Mouse (Mus musculus): ENCODE data around the gene Stip1. TPM values are rescaled to one million over a fixed set of nuclear protein-coding genes. Genes with fewer than 3 reads are reported as not detected.
A peak's percentile ranks its signal among the peaks of the same experiment; 100 is the strongest.

The Stip1 gene
- total and polyA plus RNA-seq, 2 experiments from 2014 or later: 94.6 to 98.3 TPM

DNA sequence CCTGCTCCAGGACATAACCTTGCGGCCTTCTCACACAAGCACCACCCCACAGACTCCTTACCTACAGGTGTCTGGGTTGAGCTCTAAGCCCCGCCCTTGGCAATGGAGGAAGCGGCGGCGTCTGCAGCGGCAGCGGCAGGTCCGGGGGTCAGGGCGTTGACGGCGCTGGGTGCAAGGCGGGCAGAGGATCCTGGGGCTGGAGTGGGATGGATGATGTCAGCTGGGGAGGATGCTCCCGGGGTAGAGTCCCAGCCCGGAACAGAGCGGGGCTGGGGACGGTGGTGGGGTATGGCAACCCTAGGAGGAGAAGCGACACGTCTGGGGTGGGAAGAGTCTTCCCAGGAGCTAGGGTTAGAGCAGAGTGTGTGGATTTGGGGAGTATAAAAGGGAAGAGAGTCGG is 54.5 kb downstream of the Stip1 start:
- Histone ChIP-seq H3K36me3 (replicated peaks; ENCODE audit: control insufficient read depth, insufficient read depth, low read length) (peaks cover 28% of the 10 kb centered on the region), H3K4me1 (ENCODE audit: control insufficient read depth, insufficient read depth) (peaks cover 20% of the 10 kb centered on the region), H3K4me2 (ENCODE audit: low read depth, low read length) (no peak overlapping the region), H3K27me3 (ENCODE audit: control insufficient read depth, insufficient read depth, low read length) (no peaks in the 10 kb centered on the region), H3K4me3 (ENCODE audit: low read depth, low read length) (no peak overlapping the region), H3K27ac (ENCODE audit: low read depth) (no peak overlapping the region), H3K9ac (replicated peaks; ENCODE audit: low read depth, low read length) (no peak overlapping the region), H3K9me3 (replicated peaks; ENCODE audit: control insufficient read depth, low read length) (no peaks in the 10 kb centered on the region)
- ATAC-seq (ENCODE audit: insufficient read depth, low read depth) (no peak), DNase-seq (ENCODE audit: low spot score) (no peak)
- no peak for TF ChIP-seq EP300 (IDR thresholded peaks at IDR 0.05; ENCODE audit: low read depth)
- TF ChIP-seq CTCF (IDR thresholded peaks at IDR 0.05; ENCODE audit: low read depth): no peak
- 80% methylated on average over 19 of the region's 19 CpGs for WGBS

DNA sequence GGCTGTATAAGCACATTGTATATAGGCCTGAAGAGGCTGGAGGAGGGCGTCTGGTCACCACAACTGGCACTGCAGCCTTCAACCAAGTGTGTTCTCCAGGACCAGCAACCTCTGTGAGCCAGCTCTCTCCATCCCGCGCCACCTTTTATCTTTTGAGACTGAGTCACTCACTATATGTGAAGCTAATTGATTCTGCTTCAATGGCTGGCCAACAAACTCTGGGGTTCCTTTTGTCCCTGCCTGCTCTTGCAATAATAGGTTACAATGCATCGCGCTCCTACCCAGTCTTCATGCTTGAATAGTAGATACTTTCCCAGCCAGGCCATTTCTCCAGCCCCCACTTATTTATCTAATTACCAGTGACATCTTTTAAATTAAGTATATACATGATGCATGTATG is 56.1 kb downstream of the Stip1 start:
- H3K4me2 ChIP-seq (ENCODE audit: low read depth, low read length): no peak overlapping the region
- DNase-seq (ENCODE audit: low spot score) (no peak), ATAC-seq (ENCODE audit: insufficient read depth, low read depth) (no peak)
- peaks cover 28% of the 10 kb centered on the region for H3K4me1 ChIP-seq (ENCODE audit: control insufficient read depth, insufficient read depth)
- no peaks in the 10 kb centered on the region for H3K27me3 ChIP-seq (ENCODE audit: control insufficient read depth, insufficient read depth, low read length)
- TF ChIP-seq EP300 (IDR thresholded peaks at IDR 0.05; ENCODE audit: low read depth): no peak
- no peak for TF ChIP-seq CTCF (IDR thresholded peaks at IDR 0.05; ENCODE audit: low read depth)
- H3K9ac ChIP-seq (replicated peaks; ENCODE audit: low read depth, low read length): no peak overlapping the region
- WGBS: 92% methylated on average over 5 of the region's 5 CpGs
- no peaks in the 10 kb centered on the region for H3K9me3 ChIP-seq (replicated peaks; ENCODE audit: control insufficient read depth, low read length)
- H3K36me3 ChIP-seq (replicated peaks; ENCODE audit: control insufficient read depth, insufficient read depth, low read length): peaks cover 30% of the 10 kb centered on the region
- H3K27ac ChIP-seq (ENCODE audit: low read depth): no peak overlapping the region
- no peak overlapping the region for H3K4me3 ChIP-seq (ENCODE audit: low read depth, low read length)

DNA sequence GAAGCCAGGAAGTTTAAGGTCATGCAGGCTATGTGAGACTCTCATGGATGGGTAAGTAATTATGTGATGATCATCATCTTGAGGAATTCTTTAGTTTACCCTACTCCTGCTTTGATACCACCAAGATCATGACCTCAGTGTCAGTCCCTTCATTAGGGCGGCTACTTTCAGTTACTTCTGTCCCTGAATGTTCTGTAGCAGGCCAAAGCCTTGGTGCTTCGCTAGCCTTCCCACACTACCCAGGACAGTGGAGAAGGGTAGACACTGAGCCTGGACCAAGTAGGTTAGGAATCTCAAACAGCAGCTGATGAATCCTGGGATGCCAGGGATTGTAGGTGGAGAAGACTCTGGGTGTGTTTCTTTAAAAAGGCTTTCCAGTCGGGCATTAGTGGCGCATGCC is 58.3 kb downstream of the Stip1 start:
- no peak overlapping the region for H3K4me3 ChIP-seq (ENCODE audit: low read depth, low read length)
- peaks cover 31% of the 10 kb centered on the region for H3K4me1 ChIP-seq (ENCODE audit: control insufficient read depth, insufficient read depth)
- H3K4me2 ChIP-seq (ENCODE audit: low read depth, low read length): peak overlapping the region; percentile 69
- 84% methylated on average over 4 of the region's 4 CpGs for WGBS
- TF ChIP-seq CTCF (IDR thresholded peaks at IDR 0.05; ENCODE audit: low read depth) (no peak), EP300 (IDR thresholded peaks at IDR 0.05; ENCODE audit: low read depth) (no peak)
- H3K9ac ChIP-seq (replicated peaks; ENCODE audit: low read depth, low read length): peak overlapping the region; percentile 72; the same call in 1 of the 2 replicates
- DNase-seq (ENCODE audit: low spot score) (no peak), ATAC-seq (ENCODE audit: insufficient read depth, low read depth) (no peak)
- H3K27me3 ChIP-seq (ENCODE audit: control insufficient read depth, insufficient read depth, low read length): no peaks in the 10 kb centered on the region
- H3K27ac ChIP-seq (ENCODE audit: low read depth): peak overlapping the region; percentile 98
- peaks cover 43% of the 10 kb centered on the region for H3K36me3 ChIP-seq (replicated peaks; ENCODE audit: control insufficient read depth, insufficient read depth, low read length)
- H3K9me3 ChIP-seq (replicated peaks; ENCODE audit: control insufficient read depth, low read length): no peaks in the 10 kb centered on the region

DNA sequence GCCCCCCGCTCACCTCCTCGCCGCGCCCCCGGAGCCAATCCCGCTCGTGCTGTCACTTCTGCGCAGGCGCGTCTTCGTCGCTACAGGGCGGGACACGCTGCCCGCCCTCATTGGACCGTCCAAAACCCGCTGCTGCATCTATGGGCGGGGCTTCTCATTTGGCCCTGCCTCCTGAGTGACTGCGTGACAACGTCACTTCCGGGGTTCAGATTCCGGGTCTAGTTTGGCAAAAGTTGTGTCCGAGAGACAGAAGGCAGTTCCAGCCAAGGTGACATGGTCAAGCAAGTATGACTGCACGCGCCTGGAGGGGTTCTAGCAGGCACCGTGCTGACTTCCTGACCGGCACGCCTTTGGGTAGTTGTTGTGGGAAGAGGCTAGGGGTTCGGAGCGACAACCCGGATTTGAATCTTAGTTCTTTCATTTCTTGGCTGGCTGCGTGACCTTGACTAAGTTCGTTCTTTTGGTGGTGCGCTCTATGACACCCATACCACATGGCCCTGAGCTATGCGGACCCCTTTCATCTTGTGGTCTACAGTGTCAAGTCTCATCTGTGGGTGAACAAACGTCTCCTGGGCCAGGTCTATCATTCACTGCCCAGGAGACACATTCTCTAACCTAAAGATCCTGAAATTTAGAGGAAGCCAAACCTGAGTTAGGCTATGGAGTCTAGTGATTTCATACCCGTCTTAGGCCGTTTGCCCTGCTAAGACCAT is 59.2 kb downstream of the Stip1 start, which contains the start of gene Fkbp2:
TSS of gene Fkbp2 (minus strand) at position 121 of the 713 bp plus-strand sequence.
- no peak for TF ChIP-seq CTCF (IDR thresholded peaks at IDR 0.05; ENCODE audit: low read depth)
- TF ChIP-seq EP300 (IDR thresholded peaks at IDR 0.05; ENCODE audit: low read depth): peak; percentile 50; the same call in 1 of the 2 replicates

DNA sequence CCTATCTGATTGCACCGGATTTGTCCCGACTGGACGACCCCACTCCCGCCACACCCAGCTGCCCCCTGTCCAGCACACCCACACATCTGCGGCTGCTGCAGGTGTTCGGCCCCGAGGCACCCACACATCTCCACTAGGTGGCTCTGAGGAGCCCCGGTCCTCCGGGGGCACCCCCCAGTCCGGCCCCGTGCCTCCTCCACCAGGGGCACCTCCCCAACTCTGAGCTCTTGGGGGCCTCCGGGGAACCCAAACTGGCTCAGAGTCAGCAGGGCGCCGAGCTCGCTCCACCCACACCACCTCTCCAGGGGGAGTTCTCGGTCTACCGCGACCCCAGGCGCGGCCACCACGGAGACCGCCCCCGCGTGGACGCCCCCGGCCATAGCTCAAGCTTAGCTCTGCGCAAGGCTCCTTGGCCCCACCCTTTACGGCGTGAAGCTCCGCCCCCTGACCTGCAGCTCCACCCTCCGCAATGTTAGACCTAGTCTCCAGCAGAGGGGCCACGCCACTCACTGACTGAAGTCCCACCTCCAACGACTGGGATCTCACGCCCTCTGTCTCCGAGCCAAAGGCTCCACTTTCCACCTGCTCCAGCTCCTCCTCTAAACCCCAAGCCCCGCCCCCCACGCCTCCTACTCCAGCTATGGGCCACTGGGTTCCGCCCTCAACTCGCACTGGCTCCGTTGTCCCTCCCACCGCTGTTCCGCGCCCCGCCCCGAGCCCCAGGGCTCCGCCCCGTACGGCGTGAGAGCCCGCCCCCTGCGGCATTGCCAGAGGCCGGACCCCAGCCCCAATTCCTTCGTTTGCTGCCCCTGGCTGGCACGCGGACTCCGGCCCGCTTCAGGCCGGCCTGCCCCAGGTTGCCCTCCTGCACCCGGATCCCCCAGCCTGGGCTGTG is 60.0 kb downstream of the Stip1 start:
- 1% methylated on average over 58 of the region's 59 CpGs for WGBS

More for the DNA sequence above, 59.2 kb downstream of the Stip1 start, which contains the start of gene Fkbp2:
- ATAC-seq (ENCODE audit: insufficient read depth, low read depth) (peak; percentile 85), DNase-seq (ENCODE audit: low spot score) (peak; percentile 99)
- Histone ChIP-seq H3K9me3 (replicated peaks; ENCODE audit: control insufficient read depth, low read length) (no peaks in the 10 kb centered on the region), H3K4me1 (ENCODE audit: control insufficient read depth, insufficient read depth) (peaks cover 28% of the 10 kb centered on the region), H3K4me3 (ENCODE audit: low read depth, low read length) (peak within 1 kb of the TSS; percentile 75), H3K27ac (ENCODE audit: low read depth) (peak within 1 kb of the TSS; percentile 98), H3K4me2 (ENCODE audit: low read depth, low read length) (peak within 1 kb of the TSS; percentile 83), H3K36me3 (replicated peaks; ENCODE audit: control insufficient read depth, insufficient read depth, low read length) (peaks cover 43% of the 10 kb centered on the region), H3K27me3 (ENCODE audit: control insufficient read depth, insufficient read depth, low read length) (no peaks in the 10 kb centered on the region), H3K9ac (replicated peaks; ENCODE audit: low read depth, low read length) (peak within 1 kb of the TSS; percentile 72)
- WGBS: 1% methylated on average over 38 of the region's 38 CpGs

More for the DNA sequence above, 60.0 kb downstream of the Stip1 start:
- ATAC-seq (ENCODE audit: insufficient read depth, low read depth) (peak; percentile 88), DNase-seq (ENCODE audit: low spot score) (peak; percentile 100)
- Histone ChIP-seq H3K4me3 (ENCODE audit: low read depth, low read length) (peak overlapping the region; percentile 75), H3K9ac (replicated peaks; ENCODE audit: low read depth, low read length) (peak overlapping the region; percentile 72), H3K9me3 (replicated peaks; ENCODE audit: control insufficient read depth, low read length) (no peaks in the 10 kb centered on the region), H3K27ac (ENCODE audit: low read depth) (peak overlapping the region; percentile 98), H3K4me2 (ENCODE audit: low read depth, low read length) (peak overlapping the region; percentile 83), H3K4me1 (ENCODE audit: control insufficient read depth, insufficient read depth) (peaks cover 28% of the 10 kb centered on the region), H3K27me3 (ENCODE audit: control insufficient read depth, insufficient read depth, low read length) (no peaks in the 10 kb centered on the region), H3K36me3 (replicated peaks; ENCODE audit: control insufficient read depth, insufficient read depth, low read length) (peaks cover 35% of the 10 kb centered on the region)
- TF ChIP-seq EP300 (IDR thresholded peaks at IDR 0.05; ENCODE audit: low read depth) (0 out of 2 replicates have a peak, but pooled peaks have one; percentile 22), CTCF (IDR thresholded peaks at IDR 0.05; ENCODE audit: low read depth) (peak; percentile 63)
